Mouse (Mus musculus) cortical plate, adult 2 months (tissue): ENCODE measurements at regions not wholly inside any gene's neighbourhood (a gene's known extent, or its start where the extent isn't known, plus 50 kb on each side); places are given as distances from the start of the nearest gene placed in this dataset.

Source experiments
- CTCF ChIP-seq: fragments of 200-500 bp; IDR thresholded peaks from 2 replicates; pipeline ENCODE4 v1.5.1; 2011; ENCODE audit warnings: mild to moderate bottlenecking, control low read depth, low read length; ENCODE audit not compliant: insufficient read depth; ENCODE audit errors: extremely low read depth
- POLR2A ChIP-seq: fragments of 200-500 bp; IDR thresholded peaks from 2 replicates; pipeline ENCODE4 v1.6.1; 2011; ENCODE audit warnings: mild to moderate bottlenecking, low read length, control low read depth; ENCODE audit not compliant: insufficient read depth; ENCODE audit errors: extremely low read depth

DNA sequence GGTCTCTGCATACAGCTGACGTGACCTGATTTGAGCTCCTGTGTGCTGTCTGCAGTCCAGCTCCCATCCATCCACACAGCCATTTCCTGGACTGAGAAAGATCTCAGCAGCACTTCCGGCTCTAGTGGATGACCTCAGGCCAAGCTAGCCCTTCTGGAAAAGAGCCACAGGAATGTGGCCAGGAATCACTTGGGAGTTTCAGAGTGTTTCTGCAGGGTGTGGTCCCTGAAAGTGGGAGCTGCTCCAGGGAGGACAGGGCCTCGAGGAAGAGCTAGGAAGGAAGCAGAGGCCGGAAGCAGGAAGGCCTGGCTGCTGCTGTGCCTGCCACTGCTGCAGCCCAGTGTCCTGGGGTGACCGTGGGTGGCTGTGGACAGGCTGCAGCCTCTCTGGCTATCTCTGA, 142.5 kb downstream of the Chst1 start:
- no peak for TF ChIP-seq CTCF
- TF ChIP-seq POLR2A, result no peak
